Mouse (Mus musculus): Measurements from ENCODE around the gene Ier3. TPM values are rescaled to one million over a fixed set of nuclear protein-coding genes. Genes with fewer than 3 reads are reported as not detected.
A peak's percentile ranks its signal among the peaks of the same experiment; 100 is the strongest.

The Ier3 gene
- total RNA-seq, 2 experiments from 2014 or later: 14.7 to 17.5 TPM

DNA sequence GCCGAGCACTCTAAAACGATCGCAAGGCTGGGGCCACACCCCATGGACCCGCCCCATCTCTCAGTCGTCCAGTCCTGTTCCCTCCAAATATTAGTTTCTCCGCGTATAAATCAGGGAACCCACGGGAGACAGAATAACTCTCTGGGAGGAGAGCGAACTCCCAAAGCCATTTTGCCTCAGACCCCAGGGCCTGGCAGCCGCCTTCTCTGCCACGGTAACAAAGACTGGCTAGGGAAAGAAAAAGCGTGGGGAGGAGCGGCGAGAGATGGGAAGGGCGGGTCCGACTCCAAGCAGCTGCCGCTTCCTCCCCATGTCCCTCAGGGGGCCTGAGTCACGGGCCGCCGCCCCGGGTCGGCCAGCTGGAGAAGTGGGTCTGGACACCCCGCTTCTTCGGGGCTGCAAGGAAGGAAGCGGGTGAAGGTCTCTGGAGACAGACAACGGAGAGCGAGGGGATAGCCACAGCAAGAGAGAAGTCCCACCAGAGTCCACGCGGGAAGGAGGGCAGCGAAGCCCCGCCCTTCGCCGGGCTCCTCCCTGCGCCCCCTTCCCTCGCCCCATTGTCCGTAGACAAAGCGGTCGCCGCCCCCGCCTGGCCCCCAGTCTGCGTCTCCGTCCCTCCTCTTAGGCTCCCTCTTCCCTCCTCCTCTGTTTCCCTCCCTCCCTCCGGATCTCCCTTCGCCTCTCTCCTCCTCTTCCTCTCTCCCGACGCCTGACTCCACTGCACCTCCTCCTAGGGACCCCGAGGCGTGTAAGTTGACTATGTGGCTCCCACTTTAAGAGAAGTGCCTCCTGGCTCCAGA lies 44.2 kb downstream of the Ier3 start, which contains the start of gene Ppp1r18:
Gene Ppp1r18 (plus strand): TSS at position 113 of the 800 bp plus-strand sequence.
- no peak for TF ChIP-seq CTCF (IDR thresholded peaks at IDR 0.05)
- peak within 1 kb of the TSS; percentile 71 for H3K4me3 ChIP-seq
- intact Hi-C loops (cut with DNase I): no loop called here
- H3K27ac ChIP-seq: peak within 1 kb of the TSS; percentile 87
- DNase-seq (ENCODE audit: extremely low spot score in 1 of 2, low spot score in 2 of 2): no peak

DNA sequence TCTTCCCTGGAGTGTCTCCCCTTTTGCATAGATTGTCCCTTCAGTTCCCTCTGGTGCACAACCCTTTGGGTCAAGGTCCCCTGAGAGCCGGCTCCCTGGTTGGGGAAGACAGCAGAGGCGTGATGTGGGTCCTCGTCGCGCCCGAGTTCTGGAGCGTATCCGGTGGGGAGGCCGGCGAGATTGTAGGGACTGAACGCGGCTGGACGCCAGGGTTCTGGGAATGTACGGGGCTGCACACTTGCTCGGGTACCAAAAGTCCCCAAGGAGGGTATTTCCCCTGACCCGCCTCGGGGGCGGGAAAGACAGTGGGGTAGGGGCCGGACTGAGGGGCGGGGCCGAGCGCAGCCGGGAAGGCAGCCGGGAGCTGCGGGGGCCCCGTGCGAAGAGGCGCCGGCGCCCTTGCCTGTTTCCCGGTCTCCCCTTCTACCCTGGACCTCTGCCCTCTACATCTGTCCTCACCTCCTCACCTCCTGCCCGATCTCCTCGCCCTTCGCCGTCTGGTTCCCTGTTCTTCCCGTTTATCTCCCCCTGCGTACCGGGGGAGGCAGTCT lies 44.9 kb downstream of the Ier3 start:
- Histone ChIP-seq H3K27ac (peak overlapping the region; percentile 87), H3K4me3 (peak overlapping the region; percentile 71)
- no peak for DNase-seq (ENCODE audit: extremely low spot score in 1 of 2, low spot score in 2 of 2)
- TF ChIP-seq CTCF (IDR thresholded peaks at IDR 0.05): no peak
- intact Hi-C loops (cut with DNase I): no loop called here

DNA sequence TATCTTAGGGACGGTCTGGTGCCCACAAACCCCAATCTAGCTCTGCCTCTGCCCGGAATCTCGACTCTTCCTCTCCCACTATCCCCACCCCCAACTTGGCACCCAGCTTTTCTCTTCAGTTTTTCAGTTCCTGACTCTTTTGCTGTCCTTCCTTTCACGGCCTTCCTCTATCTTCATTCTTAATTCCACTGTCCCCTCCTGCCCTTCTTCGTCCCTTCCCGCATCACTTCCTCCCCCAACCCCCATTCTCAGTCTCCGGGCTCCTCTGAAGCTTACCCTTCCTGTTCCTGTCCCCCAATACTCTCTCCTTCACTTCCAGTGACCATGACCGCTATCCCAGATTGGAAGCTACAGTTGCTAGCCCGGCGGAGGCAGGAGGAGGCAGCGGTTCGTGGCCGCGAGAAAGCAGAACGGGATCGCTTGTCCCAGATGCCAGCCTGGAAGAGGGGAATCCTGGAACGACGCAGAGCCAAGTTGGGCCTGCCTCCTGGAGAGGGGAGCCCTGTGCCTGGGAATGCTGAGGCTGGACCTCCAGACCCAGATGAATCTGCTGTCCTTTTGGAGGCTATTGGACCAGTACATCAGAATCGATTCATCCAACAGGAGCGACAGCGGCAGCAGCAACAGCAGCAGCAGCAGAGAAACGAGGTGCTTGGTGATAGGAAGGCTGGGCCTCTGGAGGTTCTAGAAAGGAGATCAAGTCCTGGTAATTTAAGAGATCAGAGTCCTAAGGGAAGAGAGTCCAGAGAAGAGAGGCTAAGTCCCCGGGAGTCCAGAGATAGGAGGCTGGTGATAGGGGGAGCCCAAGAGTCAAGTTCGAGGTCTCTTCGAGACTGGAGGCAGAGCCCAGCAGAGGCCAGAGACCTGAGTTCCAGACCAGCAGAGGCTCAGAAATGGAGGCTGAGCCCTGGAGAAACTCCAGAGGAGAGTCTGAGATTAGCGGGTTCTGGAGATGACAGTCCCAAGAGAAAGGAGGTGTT lies 45.7 kb downstream of the Ier3 start:
- peak overlapping the region; percentile 87 for H3K27ac ChIP-seq
- peak; percentile 31 for TF ChIP-seq CTCF (IDR thresholded peaks at IDR 0.05)
- DNase-seq (ENCODE audit: extremely low spot score in 1 of 2, low spot score in 2 of 2): no peak
- intact Hi-C loops (cut with DNase I): no loop called here
- peak overlapping the region; percentile 71 for H3K4me3 ChIP-seq

DNA sequence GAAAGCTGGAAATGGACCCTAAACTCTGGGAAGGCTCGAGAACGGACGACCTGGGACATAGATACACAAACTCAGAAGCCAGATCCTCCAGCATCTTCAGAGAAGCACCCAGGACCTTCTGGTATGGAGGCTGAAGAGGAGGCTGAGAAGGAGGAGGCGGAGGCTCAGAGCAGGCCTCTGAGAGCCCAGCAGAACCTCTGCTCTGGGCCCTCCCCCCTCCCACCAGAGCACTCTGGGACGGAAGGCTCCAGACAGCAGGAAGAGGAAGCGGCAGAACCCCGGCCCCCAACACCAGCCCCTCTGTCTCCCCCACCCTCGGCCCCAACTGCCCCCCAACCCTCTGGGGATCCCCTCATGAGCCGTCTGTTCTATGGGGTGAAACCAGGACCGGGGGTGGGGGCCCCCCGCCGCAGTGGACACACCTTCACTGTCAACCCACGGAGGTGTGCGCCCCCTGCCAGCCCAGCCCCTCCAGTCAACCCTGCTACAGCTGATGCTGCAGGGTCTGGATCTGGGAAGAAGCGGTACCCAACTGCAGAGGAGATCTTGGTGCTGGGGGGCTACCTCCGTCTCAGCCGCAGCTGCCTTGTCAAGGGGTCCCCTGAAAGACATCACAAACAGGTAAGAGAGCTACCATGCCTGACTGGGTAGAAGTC lies 46.8 kb downstream of the Ier3 start:
- H3K4me3 ChIP-seq: peak overlapping the region; percentile 71
- no peak for TF ChIP-seq CTCF (IDR thresholded peaks at IDR 0.05)
- intact Hi-C loops (cut with DNase I): no loop called here
- DNase-seq (ENCODE audit: extremely low spot score in 1 of 2, low spot score in 2 of 2): no peak
- peak overlapping the region; percentile 76 for H3K27ac ChIP-seq

DNA sequence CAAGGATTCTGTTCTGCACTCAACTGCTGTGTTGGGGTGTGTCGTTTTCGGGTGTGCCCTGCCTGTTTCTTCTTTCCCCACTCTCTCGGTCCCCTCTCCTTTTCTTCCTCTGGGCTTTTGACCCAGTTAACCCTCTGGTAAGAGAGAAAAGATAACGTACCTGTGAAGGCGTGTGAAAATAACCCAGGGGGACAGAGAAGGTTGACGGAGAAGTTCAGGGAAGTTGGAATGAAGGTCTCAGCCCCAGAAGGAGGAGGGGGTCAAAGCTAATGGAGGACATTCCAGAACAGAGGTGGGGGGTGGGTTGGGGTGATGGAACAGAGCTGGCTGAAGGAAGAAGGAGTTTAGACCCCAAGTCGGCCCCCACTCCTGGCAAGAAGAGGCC lies 47.5 kb downstream of the Ier3 start:
- no peak for DNase-seq (ENCODE audit: extremely low spot score in 1 of 2, low spot score in 2 of 2)
- Histone ChIP-seq H3K4me3 (peak overlapping the region; percentile 71), H3K27ac (peak overlapping the region; percentile 76)
- intact Hi-C loops (cut with DNase I): no loop called here
- no peak for TF ChIP-seq CTCF (IDR thresholded peaks at IDR 0.05)

DNA sequence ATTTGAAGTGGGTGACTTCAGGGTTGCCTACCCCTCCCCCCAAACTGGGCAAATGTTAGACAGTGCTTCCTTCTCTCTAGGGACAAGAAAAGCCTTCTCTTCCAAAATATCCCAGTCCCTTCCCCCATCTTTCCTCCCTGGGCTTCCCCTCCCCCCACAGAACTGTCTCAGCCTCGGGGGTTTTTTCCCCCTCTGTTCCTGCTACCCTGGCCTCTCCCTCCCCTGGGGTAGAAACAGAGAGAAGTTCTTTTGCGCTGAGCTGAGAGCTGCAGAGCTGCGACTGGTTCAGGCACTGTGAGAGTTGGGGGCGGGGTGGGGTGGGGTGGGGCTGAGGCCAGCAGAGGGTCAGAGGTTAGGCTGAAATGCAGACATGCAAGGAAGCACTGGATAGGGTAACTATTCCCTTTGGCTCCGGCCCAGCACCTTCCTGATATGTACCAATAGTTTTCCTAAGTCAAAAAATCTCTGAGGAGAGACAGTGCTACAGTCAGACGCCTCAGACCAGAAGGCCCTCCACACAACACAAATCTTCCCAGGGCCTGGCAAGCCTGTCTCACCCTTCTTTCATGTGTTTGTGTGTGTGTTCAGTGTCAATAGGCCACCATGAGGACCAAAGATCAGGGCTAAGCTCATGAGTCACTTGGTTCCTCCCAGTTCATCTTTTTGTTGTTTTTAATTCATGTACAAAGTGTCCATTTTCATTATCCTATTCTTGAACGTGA lies 48.0 kb downstream of the Ier3 start:
- H3K27ac ChIP-seq: peak overlapping the region; percentile 76

DNA sequence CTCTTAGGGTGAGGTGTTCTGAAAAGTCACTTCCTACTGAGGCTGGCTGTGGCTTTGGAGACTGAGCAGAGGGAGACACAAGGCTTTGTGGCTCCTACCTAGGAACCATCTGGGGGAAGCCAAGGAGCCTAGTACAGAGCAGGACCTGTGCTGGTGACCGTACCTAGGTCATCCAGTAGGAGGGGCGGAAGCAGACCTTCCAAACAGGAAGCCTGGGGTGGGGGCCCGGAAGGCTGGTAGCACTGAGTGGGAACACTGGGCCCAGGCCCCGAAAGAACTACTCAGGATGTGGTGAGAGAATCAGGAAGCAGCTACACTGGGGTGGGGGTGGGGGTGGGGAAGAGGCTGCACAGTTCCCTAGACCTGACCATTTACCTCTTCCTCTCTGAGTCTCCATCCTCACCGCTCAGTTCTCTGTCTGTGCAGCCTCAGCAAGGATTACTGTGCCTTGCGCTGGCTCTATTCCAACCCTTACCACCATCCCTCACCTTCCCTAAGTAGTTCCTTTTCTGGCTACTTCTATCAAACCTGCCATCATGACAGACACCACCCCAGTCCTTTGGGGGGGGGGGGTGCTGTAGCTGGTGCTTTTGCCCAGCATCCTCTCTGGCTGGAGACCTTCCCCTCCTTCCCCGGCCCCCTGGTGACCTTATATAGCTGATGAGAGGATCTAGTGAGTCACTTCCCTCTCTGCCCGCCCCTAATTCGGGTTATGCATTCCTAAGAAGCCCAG lies 48.8 kb downstream of the Ier3 start:
- Histone ChIP-seq H3K4me3 (peak overlapping the region; percentile 27), H3K27ac (peak overlapping the region; percentile 76)
- TF ChIP-seq CTCF (IDR thresholded peaks at IDR 0.05): no peak; the same call in 1 of the 2 replicates
- intact Hi-C loops (cut with DNase I): no loop called here
- no peak for DNase-seq (ENCODE audit: extremely low spot score in 1 of 2, low spot score in 2 of 2)

More for the DNA sequence above, 48.0 kb downstream of the Ier3 start:
- peak overlapping the region; percentile 71 for H3K4me3 ChIP-seq
- intact Hi-C loops (cut with DNase I): no loop called here
- TF ChIP-seq CTCF (IDR thresholded peaks at IDR 0.05): no peak
- DNase-seq (ENCODE audit: extremely low spot score in 1 of 2, low spot score in 2 of 2): no peak

DNA sequence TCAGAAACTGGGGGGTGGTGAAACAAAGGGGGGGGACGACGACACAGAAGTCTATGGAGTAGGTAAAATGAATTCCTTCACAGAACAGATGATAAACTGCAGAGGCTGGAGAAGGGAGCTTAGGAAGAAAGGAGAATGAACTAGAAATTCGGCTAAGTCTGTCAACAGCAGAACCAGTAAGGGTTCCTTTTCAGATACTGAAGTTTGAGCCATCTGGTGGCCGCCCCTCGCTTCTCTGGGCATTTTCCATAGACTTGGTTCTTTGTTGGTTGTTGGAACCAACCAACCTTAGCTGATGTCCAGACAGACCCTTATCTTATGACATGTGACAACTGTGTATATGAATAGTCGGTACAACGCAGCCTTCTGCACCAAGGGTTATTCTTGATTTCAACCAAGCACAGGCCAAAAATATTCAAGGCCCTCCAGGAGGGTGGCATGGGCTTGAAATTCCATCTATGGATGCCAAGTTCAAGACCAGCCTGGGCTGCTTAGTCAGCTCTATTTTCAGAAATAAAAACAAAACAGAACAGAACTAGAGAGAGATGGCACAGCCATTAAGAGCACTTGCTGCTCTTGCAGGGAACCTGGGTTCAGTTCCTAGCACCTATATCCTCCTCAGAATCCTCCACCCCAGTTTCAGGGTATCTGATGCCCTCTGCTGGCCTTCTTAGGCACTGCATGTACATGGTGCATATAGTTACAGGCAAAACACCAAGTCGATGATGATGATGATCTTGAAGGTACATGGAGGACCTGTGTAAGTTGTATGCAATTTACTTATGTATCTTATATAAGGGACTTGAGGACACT lies 49.6 kb downstream of the Ier3 start:
- intact Hi-C loops (cut with DNase I): no loop called here
- DNase-seq (ENCODE audit: extremely low spot score in 1 of 2, low spot score in 2 of 2): no peak
- Histone ChIP-seq H3K4me3 (no peak overlapping the region), H3K27ac (peak overlapping the region; percentile 76)
- peak; percentile 46 for TF ChIP-seq CTCF (IDR thresholded peaks at IDR 0.05)

Small RNA genes within 50 kb of the gene (microRNA-seq; reads per million reads assigned to microRNA genes)
- 0.24 to 0.73 reads per million in 2 experiments for gene Gm28033

Other genes with a start within 250 kb of the Ier3 start
- gene Sfta2, start 220.1 kb upstream of the Ier3 start, total RNA-seq (2021): not detected
- not detected for gene Gm9573, start 195.0 kb upstream of the Ier3 start, total RNA-seq (2021)
- gene Mucl3, start 178.0 kb upstream of the Ier3 start, total RNA-seq (2021): not detected
- gene Vars2, start 154.1 kb upstream of the Ier3 start, total RNA-seq (2021): 10 to 100 TPM; 33.2 to 42.6 TPM
- 10 to 100 TPM; 34.5 to 35.9 TPM for gene Gtf2h4, start 147.9 kb upstream of the Ier3 start, total RNA-seq (2021)
- gene Ddr1, start 117.1 kb upstream of the Ier3 start, total RNA-seq (2021): 10 to 100 TPM; 47.2 to 47.8 TPM
- 100 to 1,000 TPM; 137 to 144 TPM for gene Flot1, start 1.5 kb downstream of the Ier3 start, total RNA-seq (2021)
- gene Tubb5, start 16.6 kb downstream of the Ier3 start, total RNA-seq (2021): 100 to 1,000 TPM; 417 to 433 TPM
- gene Mdc1, start 19.8 kb downstream of the Ier3 start, total RNA-seq (2021): 10 to 100 TPM; 14.6 to 17.8 TPM
- gene Nrm, start 39.6 kb downstream of the Ier3 start, total RNA-seq (2021): 1 to 10 TPM; 2.1 to 4.1 TPM
- 10 to 100 TPM in 1 of 2 experiments, 1 to 10 TPM in 1; 8.5 to 10.8 TPM for gene Ppp1r18, start 43.9 kb downstream of the Ier3 start, total RNA-seq (2021)
- gene Dhx16, start 58.1 kb downstream of the Ier3 start, total RNA-seq (2021): 10 to 100 TPM; 30.0 to 39.7 TPM
- gene 2310061I04Rik, start 75.7 kb downstream of the Ier3 start, total RNA-seq (2021): 10 to 100 TPM; 58.9 to 59.3 TPM
- gene Atat1, start 88.4 kb downstream of the Ier3 start, total RNA-seq (2021): 10 to 100 TPM; 51.8 to 63.6 TPM
- 10 to 100 TPM; 38.0 to 44.3 TPM for gene Mrps18b, start 94.7 kb downstream of the Ier3 start, total RNA-seq (2021)
- gene Ppp1r10, start 94.8 kb downstream of the Ier3 start, total RNA-seq (2021): 10 to 100 TPM; 68.8 to 70.6 TPM
- 10 to 100 TPM; 70.4 to 72.6 TPM for gene Abcf1, start 148.1 kb downstream of the Ier3 start, total RNA-seq (2021)
- gene Gnl1, start 158.2 kb downstream of the Ier3 start, total RNA-seq (2021): 100 to 1,000 TPM; 186 TPM
- 10 to 100 TPM; 40.8 to 43.9 TPM for gene Prr3, start 158.6 kb downstream of the Ier3 start, total RNA-seq (2021)
- gene H2-T24, start 198.9 kb downstream of the Ier3 start, total RNA-seq (2021): 1 to 10 TPM; 1.1 to 2.5 TPM
- gene H2-T23, start 211.2 kb downstream of the Ier3 start, total RNA-seq (2021): 10 to 100 TPM; 13.6 to 17.2 TPM
- 10 to 100 TPM; 13.7 to 14.8 TPM for gene H2-T22, start 221.1 kb downstream of the Ier3 start, total RNA-seq (2021)
- gene Gm6034, start 221.3 kb downstream of the Ier3 start, total RNA-seq (2021): not detected
- 1 to 10 TPM; 1.1 to 1.5 TPM for gene Gm11127, start 236.7 kb downstream of the Ier3 start, total RNA-seq (2021)

Measured in left cerebral cortex, adult 2 months (tissue).